Mouse (Mus musculus) myocyte (in vitro differentiated cells): ENCODE data around the gene Ldhd. TPM values are rescaled to one million over a fixed set of nuclear protein-coding genes. Genes with fewer than 3 reads are reported as not detected.
"Not testable (repeated sequence)": the region's sequence is repeated elsewhere in the genome, so short reads cannot be mapped to it uniquely, and the experiment has no call there.

Experiments used
- H3K27me3 ChIP-seq: one replicate; pipeline ENCODE4 v1.6.1; 2011; ENCODE audit not compliant: control insufficient read depth, insufficient read depth, insufficient read length
- H3K36me3 ChIP-seq: one replicate; pipeline ENCODE4 v1.6.1; 2011; ENCODE audit not compliant: control insufficient read depth, insufficient read depth
- H3K4me2 ChIP-seq: one replicate; pipeline ENCODE4 v1.6.1; 2011; ENCODE audit warnings: low read depth, control low read depth
- H3K4me3 ChIP-seq: one replicate; pipeline ENCODE4 v1.5.1; 2011; ENCODE audit warnings: mild to moderate bottlenecking, control low read depth, moderate library complexity
- H3K79me2 ChIP-seq: one replicate; pipeline ENCODE4 v1.6.1; 2011; ENCODE audit not compliant: control insufficient read depth, insufficient read depth
- H3ac ChIP-seq: one replicate; pipeline ENCODE4 v1.6.1; 2011; ENCODE audit not compliant: control insufficient read depth, insufficient read length
- CEBPB ChIP-seq: IDR thresholded peaks from 2 replicates; pipeline ENCODE4 v1.6.1; 2011; ENCODE audit warnings: mild to moderate bottlenecking, moderate library complexity; ENCODE audit not compliant: poor library complexity, insufficient read depth, severe bottlenecking
- E2F4 ChIP-seq: IDR thresholded peaks from one replicate; pipeline ENCODE4 v1.6.1; 2011; ENCODE audit warnings: mild to moderate bottlenecking, control low read depth, moderate library complexity; ENCODE audit not compliant: insufficient read depth
- MAX ChIP-seq: IDR thresholded peaks from one replicate; pipeline ENCODE4 v1.6.1; 2011; ENCODE audit warnings: low read depth, mild to moderate bottlenecking, control low read depth
- MYOD1 ChIP-seq, 3 experiments: IDR thresholded peaks; one replicate each; pipeline ENCODE4 v1.6.1; 2011; ENCODE audit warnings: control low read depth in 2 of 3, low read depth in 2 of 3, mild to moderate bottlenecking in 2 of 3, moderate library complexity in 1 of 3; ENCODE audit not compliant: insufficient read length in 2 of 3, control insufficient read depth in 1 of 3
- MYOG ChIP-seq, 3 experiments: IDR thresholded peaks; one replicate each; pipeline ENCODE4 v1.6.1; 2011; ENCODE audit warnings: control low read depth in 2 of 3, low read depth in 2 of 3, mild to moderate bottlenecking in 2 of 3; ENCODE audit not compliant: insufficient read length in 2 of 3, control insufficient read depth in 1 of 3, insufficient read depth in 1 of 3
- POLR2A ChIP-seq: IDR thresholded peaks from one replicate; pipeline ENCODE4 v1.6.1; 2011; ENCODE audit warnings: low read depth, mild to moderate bottlenecking, control low read depth, moderate library complexity; ENCODE audit not compliant: insufficient read length
- POLR2AphosphoS2 ChIP-seq: IDR thresholded peaks from one replicate; pipeline ENCODE4 v1.6.1; 2011; ENCODE audit warnings: low read depth, control low read depth; ENCODE audit not compliant: insufficient read length
- REST ChIP-seq: IDR thresholded peaks from one replicate; pipeline ENCODE4 v1.6.1; 2011; ENCODE audit warnings: mild to moderate bottlenecking, control low read depth, moderate library complexity; ENCODE audit not compliant: insufficient read depth, insufficient read length
- SRF ChIP-seq: IDR thresholded peaks from one replicate; pipeline ENCODE4 v1.6.1; 2011; ENCODE audit warnings: low read depth; ENCODE audit not compliant: control insufficient read depth, insufficient read length
- TCF12 ChIP-seq: IDR thresholded peaks from one replicate; pipeline ENCODE4 v1.6.1; 2011; ENCODE audit warnings: mild to moderate bottlenecking, control low read depth; ENCODE audit not compliant: poor library complexity, insufficient read depth, severe bottlenecking
- TCF3 ChIP-seq: IDR thresholded peaks from one replicate; pipeline ENCODE4 v1.6.1; 2011; ENCODE audit warnings: low read depth, control low read depth; ENCODE audit not compliant: insufficient read length
- USF1 ChIP-seq: IDR thresholded peaks from one replicate; pipeline ENCODE4 v1.6.1; 2011; ENCODE audit warnings: low read depth, mild to moderate bottlenecking, control low read depth, moderate library complexity
- polyA plus RNA-seq: library from polyadenylated mRNA; unstranded; fragments of >200 nt; fragmentation: generic; extraction: Trizol; gene quantifications from one replicate; pipeline ENCODE4 v1.2.1, GENCODE M21; 2012; ENCODE audit warnings: missing spikeins

The Ldhd gene
- polyA plus RNA-seq, 1 experiment: 0.16 TPM

DNA sequence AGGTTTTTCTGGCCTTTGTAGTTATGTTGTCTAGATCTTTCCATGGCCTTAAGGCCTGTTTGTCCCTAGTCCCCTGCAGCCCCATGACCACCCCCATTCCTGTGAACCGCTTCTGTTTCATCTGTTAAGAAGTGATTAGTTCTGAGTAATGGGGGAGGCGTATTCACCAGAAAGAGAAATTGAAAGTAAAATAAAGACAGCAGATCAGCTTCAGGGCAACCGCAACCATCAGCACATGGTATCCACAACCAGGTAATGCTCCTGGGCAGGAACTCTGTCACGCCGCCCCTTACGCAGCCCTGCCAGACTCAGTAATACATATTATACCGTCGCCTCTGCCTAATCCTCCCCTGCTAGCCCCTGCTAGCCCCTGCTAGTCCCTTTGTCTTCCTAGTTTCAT is 15.5 kb upstream of the Ldhd start:
- H3K4me3 ChIP-seq: no peak overlapping the region
- H3K79me2 ChIP-seq: peaks cover 54% of the 10 kb centered on the region
- peaks cover 6% of the 10 kb centered on the region for H3K36me3 ChIP-seq
- H3K4me2 ChIP-seq: no peak overlapping the region
- H3ac ChIP-seq: no peak overlapping the region
- H3K27me3 ChIP-seq: no peaks in the 10 kb centered on the region
- TF ChIP-seq REST (no peak), POLR2AphosphoS2 (no peak), SRF (no peak), MYOD1 (IDR thresholded peaks at IDR 0.05; ENCODE audit: control insufficient read depth in 1 of 3, insufficient read length in 2 of 3, low read depth in 2 of 3) (no peak), MYOG (IDR thresholded peaks at IDR 0.05; ENCODE audit: control insufficient read depth in 1 of 3, insufficient read depth in 1 of 3, insufficient read length in 2 of 3, low read depth in 2 of 3) (no peak), CEBPB (no peak)

GRCm38 (mm10) chr8:111644286-111645051 is 14.3 kb upstream of the Ldhd start:
- TF ChIP-seq TCF3 (peak; percentile 18), MYOD1 (IDR thresholded peaks at IDR 0.05; ENCODE audit: control insufficient read depth in 1 of 3, insufficient read length in 2 of 3, low read depth in 2 of 3) (peak; percentile 3 to 62 (median 34)), MYOG (IDR thresholded peaks at IDR 0.05; ENCODE audit: control insufficient read depth in 1 of 3, insufficient read depth in 1 of 3, insufficient read length in 2 of 3, low read depth in 2 of 3) (peak in 2 of 3 experiments; percentile 32 to 61), TCF12 (peak; percentile 52)
- Histone ChIP-seq H3K79me2 (peaks cover 43% of the 10 kb centered on the region), H3K4me2 (peak overlapping the region; percentile 87), H3K4me3 (peak overlapping the region; percentile 32), H3ac (peak overlapping the region; percentile 96)
- H3K36me3 ChIP-seq, H3K27me3 ChIP-seq: not testable (repeated sequence)

GRCm38 (mm10) chr8:111643264-111644141 is 13.3 kb upstream of the Ldhd start, which contains the start of gene Zfp1:
TSS of gene Zfp1 (plus strand) at chr8:111643401.
- TF ChIP-seq TCF3: no peak
- peak; percentile 60 for TF ChIP-seq POLR2AphosphoS2
- TF ChIP-seq POLR2A: peak; percentile 76
- TF ChIP-seq E2F4: no peak
- TF ChIP-seq CEBPB: 0 out of 2 replicates have a peak, but pooled peaks have one; percentile 12
- no peak for TF ChIP-seq USF1
- TF ChIP-seq REST: no peak
- no peak for TF ChIP-seq MAX
- no peak for TF ChIP-seq TCF12
- TF ChIP-seq MYOG (IDR thresholded peaks at IDR 0.05; ENCODE audit: control insufficient read depth in 1 of 3, insufficient read depth in 1 of 3, insufficient read length in 2 of 3, low read depth in 2 of 3): no peak
- no peaks in the 10 kb centered on the region for H3K27me3 ChIP-seq
- H3K4me3 ChIP-seq: peak within 1 kb of the TSS; percentile 32
- H3ac ChIP-seq: peak within 1 kb of the TSS; percentile 96
- peak within 1 kb of the TSS; percentile 99 for H3K4me2 ChIP-seq
- H3K36me3 ChIP-seq: peaks cover 6% of the 10 kb centered on the region
- H3K79me2 ChIP-seq: peaks cover 36% of the 10 kb centered on the region

DNA sequence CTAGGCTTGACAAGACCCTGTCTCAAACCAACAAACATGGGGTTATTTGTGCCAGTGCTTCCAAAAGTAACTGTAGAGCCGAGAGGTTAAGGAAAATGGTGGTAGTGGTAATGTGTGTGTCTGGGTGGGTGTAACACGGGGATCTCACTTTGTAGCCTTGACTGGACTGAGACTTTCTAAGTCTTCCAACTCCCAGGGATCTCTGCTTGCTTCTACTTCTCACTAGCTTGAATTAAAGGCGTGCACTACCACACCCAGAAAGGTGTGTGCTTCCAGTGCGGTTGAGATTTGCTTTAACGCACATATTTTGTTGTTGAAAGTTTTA is 12.7 kb upstream of the Ldhd start:
- no peak for TF ChIP-seq MYOD1 (IDR thresholded peaks at IDR 0.05; ENCODE audit: control insufficient read depth in 1 of 3, insufficient read length in 2 of 3, low read depth in 2 of 3)
- no peak for TF ChIP-seq USF1
- no peak for TF ChIP-seq E2F4
- no peak for TF ChIP-seq TCF12
- no peak for TF ChIP-seq POLR2A
- no peak for TF ChIP-seq MYOG (IDR thresholded peaks at IDR 0.05; ENCODE audit: control insufficient read depth in 1 of 3, insufficient read depth in 1 of 3, insufficient read length in 2 of 3, low read depth in 2 of 3)
- no peak for TF ChIP-seq SRF
- no peak for TF ChIP-seq REST
- no peak for TF ChIP-seq MAX
- no peak for TF ChIP-seq POLR2AphosphoS2
- no peak for TF ChIP-seq TCF3
- no peak for TF ChIP-seq CEBPB

More for the DNA sequence above, 12.7 kb upstream of the Ldhd start:
- Histone ChIP-seq H3K4me3 (peak overlapping the region; percentile 32), H3K27me3 (no peaks in the 10 kb centered on the region), H3K36me3 (peaks cover 6% of the 10 kb centered on the region), H3ac (peak overlapping the region; percentile 96), H3K4me2 (peak overlapping the region; percentile 99), H3K79me2 (peaks cover 30% of the 10 kb centered on the region)
